Mouse (Mus musculus) heart, postnatal 0 days (tissue): ENCODE data around the gene Plcl2. TPM values are rescaled to one million over a fixed set of nuclear protein-coding genes. Genes with fewer than 3 reads are reported as not detected.

Source experiments
- ATAC-seq: fragments of 200-750 bp; cut with Nextera tagmentation; 2 replicates; pipeline ENCODE4 v1.8.0; 2017; ENCODE audit warnings: low read depth, moderate number of reproducible peaks, moderate library complexity; ENCODE audit not compliant: insufficient read depth
- DNase-seq: peaks from one replicate; pipeline ENCODE4 v3.0.0-alpha.2; 2016; ENCODE audit warnings: low spot score
- H3K27ac ChIP-seq: fragments of 300-500 bp; sonication (generic); 2 replicates; pipeline ENCODE4 v1.5.1; 2014; ENCODE audit warnings: low read depth, mild to moderate bottlenecking
- H3K27me3 ChIP-seq: fragments of 300-500 bp; sonication (generic); 2 replicates; pipeline ENCODE4 v1.6.1; 2014; ENCODE audit warnings: low read length, mixed read lengths; ENCODE audit not compliant: control insufficient read depth, insufficient read depth
- H3K36me3 ChIP-seq: fragments of 300-500 bp; sonication (generic); replicated peaks from 2 replicates; pipeline ENCODE4 v1.6.1; 2014; ENCODE audit warnings: low read length, mixed read lengths; ENCODE audit not compliant: control insufficient read depth, insufficient read depth
- H3K4me1 ChIP-seq: fragments of 300-500 bp; sonication (generic); 2 replicates; pipeline ENCODE4 v1.6.1; 2014; ENCODE audit warnings: antibody characterized with exemption; ENCODE audit not compliant: control insufficient read depth, insufficient read depth
- H3K4me2 ChIP-seq: fragments of 300-500 bp; sonication (generic); 2 replicates; pipeline ENCODE4 v1.6.1; 2014; ENCODE audit warnings: low read depth, mild to moderate bottlenecking, low read length, moderate library complexity
- H3K4me3 ChIP-seq: fragments of 300-500 bp; sonication (generic); 2 replicates; pipeline ENCODE4 v1.5.1; 2014; ENCODE audit warnings: low read depth, low read length
- H3K9ac ChIP-seq: fragments of 300-500 bp; sonication (generic); replicated peaks from 2 replicates; pipeline ENCODE4 v1.6.1; 2014; ENCODE audit warnings: low read depth, low read length, mixed read lengths
- H3K9me3 ChIP-seq: fragments of 300-500 bp; sonication (generic); replicated peaks from 2 replicates; pipeline ENCODE4 v1.6.1; 2016; ENCODE audit warnings: low read length; ENCODE audit not compliant: control insufficient read depth
- CTCF ChIP-seq: IDR thresholded peaks from 2 replicates; pipeline ENCODE4 v1.5.1; 2016; ENCODE audit warnings: antibody characterized with exemption, control low read depth, low read depth
- EP300 ChIP-seq: IDR thresholded peaks from 2 replicates; pipeline ENCODE4 v1.6.1; 2016; ENCODE audit warnings: antibody characterized with exemption, low read depth
- WGBS: fragments of 180-500 bp; shearing (Covaris S2); extraction: QIAGEN DNeasy Blood & Tissue Kit; methylation state at CpG from one replicate; pipeline ENCODE4 v1.1.7; 2014; 5-methylcytosine and 5-hydroxymethylcytosine counted together
- polyA plus RNA-seq: library from polyadenylated mRNA; unstranded; fragments of >200 nt; fragmentation: Nextera tagmentation; extraction: Ambion mirVana; gene quantifications from 2 replicates; pipeline ENCODE4 v1.2.1, GENCODE M21; 2015
- total RNA-seq: library from RNA; depleted of rRNA; stranded (reverse); fragments of >200 nt; gene quantifications from 2 replicates; pipeline ENCODE4 v1.2.3, GENCODE M21; 2014; ENCODE audit warnings: low replicate concordance

Gene Plcl2
- total and polyA plus RNA-seq, 2 experiments from 2014 or later: 2.4 to 22.7 TPM

GRCm38 (mm10) chr17:50570681-50571398, 61.6 kb downstream of the Plcl2 start:
- H3K4me1 ChIP-seq: peaks cover 2% of the 10 kb centered on the region; the same call in 1 of the 2 replicates
- no peak for DNase-seq
- H3K27ac ChIP-seq: no peak overlapping the region
- 80% methylated on average over 5 of the region's 5 CpGs for WGBS
- no peak for TF ChIP-seq EP300
- no peak for TF ChIP-seq CTCF
- H3K36me3 ChIP-seq: no peaks in the 10 kb centered on the region
- ATAC-seq: no peak
- H3K4me3 ChIP-seq: no peak overlapping the region
- no peaks in the 10 kb centered on the region for H3K27me3 ChIP-seq
- H3K9ac ChIP-seq: no peak overlapping the region
- H3K9me3 ChIP-seq: no peaks in the 10 kb centered on the region
- H3K4me2 ChIP-seq: no peak overlapping the region

- TF ChIP-seq CTCF (no peak), EP300 (no peak)
- Histone ChIP-seq H3K27me3 (no peaks in the 10 kb centered on the region), H3K4me1 (no peaks in the 10 kb centered on the region), H3K27ac (no peak overlapping the region), H3K4me2 (no peak overlapping the region), H3K4me3 (no peak overlapping the region), H3K9ac (no peak overlapping the region), H3K36me3 (no peaks in the 10 kb centered on the region), H3K9me3 (no peaks in the 10 kb centered on the region)
- ATAC-seq: no peak
- 88% methylated on average over 12 of the region's 12 CpGs for WGBS
- DNase-seq: no peak
Measured at GRCm38 (mm10) chr17:50574161-50574560, 65.0 kb downstream of the Plcl2 start.

- WGBS: 91% methylated on average over 3 of the region's 3 CpGs
Measured at GRCm38 (mm10) chr17:50580416-50580815, 71.2 kb downstream of the Plcl2 start.

GRCm38 (mm10) chr17:50586834-50587233, 77.6 kb downstream of the Plcl2 start:
- peaks cover 11% of the 10 kb centered on the region; the same call in 1 of the 2 replicates for H3K4me1 ChIP-seq
- no peak for TF ChIP-seq CTCF
- no peak overlapping the region for H3K4me3 ChIP-seq

More at GRCm38 (mm10) chr17:50580416-50580815, 71.2 kb downstream of the Plcl2 start:
- TF ChIP-seq CTCF (no peak), EP300 (no peak)
- Histone ChIP-seq H3K4me1 (no peaks in the 10 kb centered on the region), H3K27ac (no peak overlapping the region), H3K9me3 (no peaks in the 10 kb centered on the region), H3K36me3 (no peaks in the 10 kb centered on the region), H3K4me3 (no peak overlapping the region), H3K27me3 (no peaks in the 10 kb centered on the region), H3K9ac (no peak overlapping the region), H3K4me2 (no peak overlapping the region)
- DNase-seq: no peak
- no peak for ATAC-seq

GRCm38 (mm10) chr17:50587941-50588340, 78.7 kb downstream of the Plcl2 start:
- ATAC-seq (no peak), DNase-seq (no peak)
- no peak for TF ChIP-seq EP300
- TF ChIP-seq CTCF: no peak
- no peaks in the 10 kb centered on the region for H3K9me3 ChIP-seq
- WGBS: 31% methylated on average over 3 of the region's 3 CpGs
- no peak overlapping the region for H3K4me2 ChIP-seq
- H3K4me1 ChIP-seq: peaks cover 11% of the 10 kb centered on the region; the same call in 1 of the 2 replicates
- H3K27ac ChIP-seq: no peak overlapping the region
- no peaks in the 10 kb centered on the region for H3K36me3 ChIP-seq
- H3K9ac ChIP-seq: no peak overlapping the region
- H3K4me3 ChIP-seq: no peak overlapping the region
- H3K27me3 ChIP-seq: no peaks in the 10 kb centered on the region

More at GRCm38 (mm10) chr17:50586834-50587233, 77.6 kb downstream of the Plcl2 start:
- no peak overlapping the region for H3K27ac ChIP-seq
- H3K9me3 ChIP-seq: no peaks in the 10 kb centered on the region
- 75% methylated on average over 5 of the region's 5 CpGs for WGBS
- no peak for ATAC-seq
- no peaks in the 10 kb centered on the region for H3K36me3 ChIP-seq
- H3K4me2 ChIP-seq: no peak overlapping the region
- DNase-seq: no peak
- no peaks in the 10 kb centered on the region for H3K27me3 ChIP-seq
- H3K9ac ChIP-seq: no peak overlapping the region
